Mouse (Mus musculus): ENCODE results near the gene Klc4. TPM values are rescaled to one million over a fixed set of nuclear protein-coding genes. Genes with fewer than 3 reads are reported as not detected.

The Klc4 gene
- polyA plus RNA-seq, 1 experiment from 2014 or later = 16.5 TPM

Other genes with a start within 250 kb of the Klc4 start
- gene Crip3, start 217.1 kb downstream of the Klc4 start, polyA plus RNA-seq (2014; fragmentation: Nextera tagmentation; extraction: Ambion mirVana) = 0.39 and 0.97 TPM in 2 replicates
- 0.20 TPM in 1 of 2 replicates, not detected in the other for gene Slc22a7, start 207.6 kb downstream of the Klc4 start, polyA plus RNA-seq (2014; fragmentation: Nextera tagmentation; extraction: Ambion mirVana)
- 0.04 and 0.07 TPM in 2 replicates for gene Ttbk1, start 158.3 kb downstream of the Klc4 start, polyA plus RNA-seq (2014; fragmentation: Nextera tagmentation; extraction: Ambion mirVana)
- 27.9 and 28.4 TPM in 2 replicates for gene Dnph1, start 149.3 kb downstream of the Klc4 start, polyA plus RNA-seq (2014; fragmentation: Nextera tagmentation; extraction: Ambion mirVana)
- 2.5 and 4.4 TPM in 2 replicates for gene Cul9, start 99.6 kb downstream of the Klc4 start, polyA plus RNA-seq (2014; fragmentation: Nextera tagmentation; extraction: Ambion mirVana)
- gene Srf, start 89.8 kb downstream of the Klc4 start, polyA plus RNA-seq (2014; fragmentation: Nextera tagmentation; extraction: Ambion mirVana) = 14.6 and 15.0 TPM in 2 replicates
- 18.8 and 22.8 TPM in 2 replicates for gene Ptk7, start 16.5 kb downstream of the Klc4 start, polyA plus RNA-seq (2014; fragmentation: Nextera tagmentation; extraction: Ambion mirVana)
- gene Mrpl2, start 207 bp upstream of the Klc4 start, polyA plus RNA-seq (2014; fragmentation: Nextera tagmentation; extraction: Ambion mirVana) = 110 and 119 TPM in 2 replicates
- 33.6 and 36.2 TPM in 2 replicates for gene Cul7, start 4.3 kb upstream of the Klc4 start, polyA plus RNA-seq (2014; fragmentation: Nextera tagmentation; extraction: Ambion mirVana)
- gene Rrp36, start 28.3 kb upstream of the Klc4 start, polyA plus RNA-seq (2014; fragmentation: Nextera tagmentation; extraction: Ambion mirVana) = 37.0 and 40.8 TPM in 2 replicates
- 142 and 154 TPM in 2 replicates for gene Mea1, start 32.8 kb upstream of the Klc4 start, polyA plus RNA-seq (2014; fragmentation: Nextera tagmentation; extraction: Ambion mirVana)
- 117 and 143 TPM in 2 replicates for gene Klhdc3, start 34.9 kb upstream of the Klc4 start, polyA plus RNA-seq (2014; fragmentation: Nextera tagmentation; extraction: Ambion mirVana)
- 52.5 and 63.6 TPM in 2 replicates for gene Ppp2r5d, start 59.1 kb upstream of the Klc4 start, polyA plus RNA-seq (2014; fragmentation: Nextera tagmentation; extraction: Ambion mirVana)
- gene Pex6, start 65.4 kb upstream of the Klc4 start, polyA plus RNA-seq (2014; fragmentation: Nextera tagmentation; extraction: Ambion mirVana) = 9.0 and 9.7 TPM in 2 replicates
- gene Gnmt, start 83.1 kb upstream of the Klc4 start, polyA plus RNA-seq (2014; fragmentation: Nextera tagmentation; extraction: Ambion mirVana) = 0.61 and 1.0 TPM in 2 replicates
- gene Cnpy3, start 106.2 kb upstream of the Klc4 start, polyA plus RNA-seq (2014; fragmentation: Nextera tagmentation; extraction: Ambion mirVana) = 46.5 and 51.9 TPM in 2 replicates
- 0.24 and 0.34 TPM in 2 replicates for gene Ptcra, start 117.7 kb upstream of the Klc4 start, polyA plus RNA-seq (2014; fragmentation: Nextera tagmentation; extraction: Ambion mirVana)
- gene 2310039H08Rik, start 126.6 kb upstream of the Klc4 start, polyA plus RNA-seq (2014; fragmentation: Nextera tagmentation; extraction: Ambion mirVana) = 43.9 and 45.3 TPM in 2 replicates
- gene Rpl7l1, start 136.7 kb upstream of the Klc4 start, polyA plus RNA-seq (2014; fragmentation: Nextera tagmentation; extraction: Ambion mirVana) = 115 and 116 TPM in 2 replicates
- gene Bicral, start 212.5 kb upstream of the Klc4 start, polyA plus RNA-seq (2014; fragmentation: Nextera tagmentation; extraction: Ambion mirVana) = 4.1 and 4.9 TPM in 2 replicates
- 53.4 and 54.1 TPM in 2 replicates for gene Tbcc, start 244.7 kb upstream of the Klc4 start, polyA plus RNA-seq (2014; fragmentation: Nextera tagmentation; extraction: Ambion mirVana)